Mouse (Mus musculus): ENCODE measurements around the gene Mgat4e. TPM values are rescaled to one million over a fixed set of nuclear protein-coding genes. Genes with fewer than 3 reads are reported as not detected.

Mgat4e gene
- polyA plus RNA-seq, 1 experiment from 2014 or later, result not detected

- H3K4me2 ChIP-seq (ENCODE audit: low read depth, low read length, severe bottlenecking), result no peak overlapping the region
- H3K27me3 ChIP-seq (ENCODE audit: control insufficient read depth, insufficient read depth, low read length), result peaks cover 8% of the 10 kb centered on the region; the same call in 1 of the 2 replicates
- no peak overlapping the region for H3K27ac ChIP-seq (ENCODE audit: low read depth, low read length)
- peaks cover 13% of the 10 kb centered on the region; the same call in 1 of the 2 replicates for H3K4me1 ChIP-seq (replicated peaks; ENCODE audit: control insufficient read depth, insufficient read depth, low read length)
- WGBS, result 79% methylated on average over 2 of the region's 2 CpGs
- no peak overlapping the region for H3K9ac ChIP-seq (ENCODE audit: low read length)
- H3K9me3 ChIP-seq (ENCODE audit: control insufficient read depth, low read length), result no peaks in the 10 kb centered on the region
- DNase-seq (ENCODE audit: low spot score) (no peak), ATAC-seq (replicated peaks; ENCODE audit: low FRiP score) (no peak)
- H3K36me3 ChIP-seq (ENCODE audit: control insufficient read depth, insufficient read depth, low read length), result no peaks in the 10 kb centered on the region
- no peak overlapping the region for H3K4me3 ChIP-seq (ENCODE audit: low read depth, low read length)
Observed at GRCm38 (mm10) chr1:134515891-134516290, 33.6 kb downstream of the Mgat4e start.

GRCm38 (mm10) chr1:134513876-134514590 lies 35.4 kb downstream of the Mgat4e start:
- Histone ChIP-seq H3K9me3 (ENCODE audit: control insufficient read depth, low read length) (no peaks in the 10 kb centered on the region), H3K4me3 (ENCODE audit: low read depth, low read length) (peak overlapping the region; percentile 33), H3K27ac (ENCODE audit: low read depth, low read length) (no peak overlapping the region), H3K36me3 (ENCODE audit: control insufficient read depth, insufficient read depth, low read length) (no peaks in the 10 kb centered on the region), H3K27me3 (ENCODE audit: control insufficient read depth, insufficient read depth, low read length) (peaks cover 8% of the 10 kb centered on the region; the same call in 1 of the 2 replicates), H3K9ac (ENCODE audit: low read length) (no peak overlapping the region), H3K4me2 (ENCODE audit: low read depth, low read length, severe bottlenecking) (peak overlapping the region; percentile 66; the same call in 1 of the 2 replicates), H3K4me1 (replicated peaks; ENCODE audit: control insufficient read depth, insufficient read depth, low read length) (peaks cover 13% of the 10 kb centered on the region; the same call in 1 of the 2 replicates)
- ATAC-seq (replicated peaks; ENCODE audit: low FRiP score) (no peak), DNase-seq (ENCODE audit: low spot score) (no peak)
- 44% methylated on average over 16 of the region's 16 CpGs for WGBS

DNA sequence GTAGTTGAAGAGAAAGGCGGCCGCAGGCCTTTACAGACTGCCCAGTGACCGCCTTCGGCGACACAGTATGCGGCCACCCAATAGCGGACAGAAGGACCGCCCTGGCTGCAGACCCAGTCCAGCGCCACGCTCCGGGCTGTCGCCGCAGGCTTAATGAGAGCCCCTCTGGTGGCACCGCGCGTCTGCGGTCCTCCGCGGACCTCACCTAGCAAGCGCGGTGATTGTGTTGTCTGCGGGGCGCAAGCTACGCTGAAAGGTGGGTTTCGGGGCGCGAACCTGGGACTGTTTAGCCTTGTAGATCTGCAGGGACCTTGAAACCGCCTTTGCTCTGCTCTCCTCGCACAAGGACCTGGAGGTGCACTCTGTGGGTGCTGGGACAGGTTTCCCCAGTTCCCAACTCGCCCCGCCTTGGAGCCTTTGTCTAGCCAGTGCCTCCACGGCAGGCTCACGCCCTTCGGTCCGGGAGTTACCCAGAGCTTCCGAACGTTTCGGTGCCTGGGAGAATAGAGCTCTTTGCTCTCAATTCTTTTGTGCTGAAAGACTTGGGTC lies 36.1 kb downstream of the Mgat4e start:
- DNase-seq (ENCODE audit: low spot score) (peak; percentile 67), ATAC-seq (replicated peaks; ENCODE audit: low FRiP score) (no peak)
- Histone ChIP-seq H3K4me2 (ENCODE audit: low read depth, low read length, severe bottlenecking) (peak overlapping the region; percentile 66), H3K9me3 (ENCODE audit: control insufficient read depth, low read length) (no peaks in the 10 kb centered on the region), H3K36me3 (ENCODE audit: control insufficient read depth, insufficient read depth, low read length) (no peaks in the 10 kb centered on the region), H3K4me1 (replicated peaks; ENCODE audit: control insufficient read depth, insufficient read depth, low read length) (peaks cover 13% of the 10 kb centered on the region; the same call in 1 of the 2 replicates), H3K27me3 (ENCODE audit: control insufficient read depth, insufficient read depth, low read length) (peaks cover 8% of the 10 kb centered on the region; the same call in 1 of the 2 replicates), H3K9ac (ENCODE audit: low read length) (peak overlapping the region; percentile 47), H3K27ac (ENCODE audit: low read depth, low read length) (no peak overlapping the region), H3K4me3 (ENCODE audit: low read depth, low read length) (peak overlapping the region; percentile 33)
- under 1% methylated on average over 38 of the region's 38 CpGs for WGBS

- Histone ChIP-seq H3K36me3 (ENCODE audit: control insufficient read depth, insufficient read depth, low read length) (no peaks in the 10 kb centered on the region), H3K4me1 (replicated peaks; ENCODE audit: control insufficient read depth, insufficient read depth, low read length) (peaks cover 13% of the 10 kb centered on the region; the same call in 1 of the 2 replicates), H3K9ac (ENCODE audit: low read length) (no peak overlapping the region), H3K27me3 (ENCODE audit: control insufficient read depth, insufficient read depth, low read length) (peaks cover 8% of the 10 kb centered on the region; the same call in 1 of the 2 replicates), H3K9me3 (ENCODE audit: control insufficient read depth, low read length) (no peaks in the 10 kb centered on the region), H3K4me2 (ENCODE audit: low read depth, low read length, severe bottlenecking) (no peak overlapping the region), H3K4me3 (ENCODE audit: low read depth, low read length) (no peak overlapping the region), H3K27ac (ENCODE audit: low read depth, low read length) (no peak overlapping the region)
- ATAC-seq (replicated peaks; ENCODE audit: low FRiP score) (no peak), DNase-seq (ENCODE audit: low spot score) (no peak)
- whole genome bisulfite sequencing, result 62% methylated on average over 6 of the region's 6 CpGs
Observed at GRCm38 (mm10) chr1:134512584-134512983, 36.9 kb downstream of the Mgat4e start.

GRCm38 (mm10) chr1:134512183-134512582 lies 37.3 kb downstream of the Mgat4e start:
- Histone ChIP-seq H3K4me2 (ENCODE audit: low read depth, low read length, severe bottlenecking) (no peak overlapping the region), H3K4me1 (replicated peaks; ENCODE audit: control insufficient read depth, insufficient read depth, low read length) (peaks cover 13% of the 10 kb centered on the region; the same call in 1 of the 2 replicates), H3K27ac (ENCODE audit: low read depth, low read length) (no peak overlapping the region), H3K27me3 (ENCODE audit: control insufficient read depth, insufficient read depth, low read length) (peaks cover 8% of the 10 kb centered on the region; the same call in 1 of the 2 replicates), H3K4me3 (ENCODE audit: low read depth, low read length) (no peak overlapping the region), H3K9me3 (ENCODE audit: control insufficient read depth, low read length) (no peaks in the 10 kb centered on the region), H3K36me3 (ENCODE audit: control insufficient read depth, insufficient read depth, low read length) (no peaks in the 10 kb centered on the region), H3K9ac (ENCODE audit: low read length) (no peak overlapping the region)
- 55% methylated on average over 4 of the region's 4 CpGs for WGBS
- no peak for ATAC-seq (replicated peaks; ENCODE audit: low FRiP score)
- no peak for DNase-seq (ENCODE audit: low spot score)

GRCm38 (mm10) chr1:134510018-134510417 lies 39.5 kb downstream of the Mgat4e start:
- DNase-seq (ENCODE audit: low spot score), result no peak
- Histone ChIP-seq H3K27ac (ENCODE audit: low read depth, low read length) (no peak overlapping the region), H3K27me3 (ENCODE audit: control insufficient read depth, insufficient read depth, low read length) (peaks cover 8% of the 10 kb centered on the region; the same call in 1 of the 2 replicates), H3K4me1 (replicated peaks; ENCODE audit: control insufficient read depth, insufficient read depth, low read length) (peaks cover 9% of the 10 kb centered on the region; the same call in 1 of the 2 replicates), H3K36me3 (ENCODE audit: control insufficient read depth, insufficient read depth, low read length) (peaks cover 3% of the 10 kb centered on the region; the same call in 1 of the 2 replicates), H3K9ac (ENCODE audit: low read length) (no peak overlapping the region), H3K4me3 (ENCODE audit: low read depth, low read length) (no peak overlapping the region), H3K9me3 (ENCODE audit: control insufficient read depth, low read length) (no peaks in the 10 kb centered on the region), H3K4me2 (ENCODE audit: low read depth, low read length, severe bottlenecking) (no peak overlapping the region)
- WGBS, result 62% methylated on average over 7 of the region's 7 CpGs
- no peak for ATAC-seq (replicated peaks; ENCODE audit: low FRiP score)

- no peaks in the 10 kb centered on the region for H3K27me3 ChIP-seq (ENCODE audit: control insufficient read depth, insufficient read depth, low read length)
- no peaks in the 10 kb centered on the region for H3K9me3 ChIP-seq (ENCODE audit: control insufficient read depth, low read length)
- no peak overlapping the region for H3K4me3 ChIP-seq (ENCODE audit: low read depth, low read length)
- peaks cover 3% of the 10 kb centered on the region; the same call in 1 of the 2 replicates for H3K36me3 ChIP-seq (ENCODE audit: control insufficient read depth, insufficient read depth, low read length)
- H3K4me2 ChIP-seq (ENCODE audit: low read depth, low read length, severe bottlenecking), result no peak overlapping the region
- 91% methylated on average over 8 of the region's 8 CpGs for WGBS
- ATAC-seq (replicated peaks; ENCODE audit: low FRiP score), result no peak
- DNase-seq (ENCODE audit: low spot score), result no peak
- H3K4me1 ChIP-seq (replicated peaks; ENCODE audit: control insufficient read depth, insufficient read depth, low read length), result no peaks in the 10 kb centered on the region
- H3K9ac ChIP-seq (ENCODE audit: low read length), result no peak overlapping the region
- no peak overlapping the region for H3K27ac ChIP-seq (ENCODE audit: low read depth, low read length)
Observed at GRCm38 (mm10) chr1:134506201-134506600, 43.3 kb downstream of the Mgat4e start.

DNA sequence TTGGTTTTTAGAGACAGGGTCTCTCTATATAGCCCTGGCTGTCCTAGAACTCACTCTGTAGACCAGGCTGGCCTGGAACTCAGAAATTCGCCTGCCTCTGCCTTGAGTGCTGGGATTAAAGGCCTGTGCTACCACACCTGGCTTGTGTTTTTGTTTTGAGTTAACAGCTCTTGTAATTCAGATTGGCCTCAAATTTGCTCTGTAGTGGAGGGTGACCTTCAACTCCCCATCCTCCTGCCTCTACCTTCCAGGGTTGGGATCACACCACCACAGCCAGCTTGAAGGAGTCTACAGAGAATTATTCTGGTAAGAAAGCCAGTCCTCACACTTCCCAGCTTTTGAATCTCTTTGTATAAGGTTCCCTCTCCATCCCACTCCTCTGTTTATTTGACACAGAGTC lies 48.6 kb downstream of the Mgat4e start:
- WGBS, result 88% methylated on average over 1 of the region's 1 CpGs
- H3K4me2 ChIP-seq (ENCODE audit: low read depth, low read length, severe bottlenecking), result no peak overlapping the region

More for the DNA sequence above, 48.6 kb downstream of the Mgat4e start:
- Histone ChIP-seq H3K27me3 (ENCODE audit: control insufficient read depth, insufficient read depth, low read length) (no peaks in the 10 kb centered on the region), H3K4me1 (replicated peaks; ENCODE audit: control insufficient read depth, insufficient read depth, low read length) (no peaks in the 10 kb centered on the region), H3K9me3 (ENCODE audit: control insufficient read depth, low read length) (no peaks in the 10 kb centered on the region), H3K9ac (ENCODE audit: low read length) (no peak overlapping the region), H3K4me3 (ENCODE audit: low read depth, low read length) (no peak overlapping the region), H3K36me3 (ENCODE audit: control insufficient read depth, insufficient read depth, low read length) (no peaks in the 10 kb centered on the region; the same call in 1 of the 2 replicates), H3K27ac (ENCODE audit: low read depth, low read length) (no peak overlapping the region)
- ATAC-seq (replicated peaks; ENCODE audit: low FRiP score), result no peak
- no peak for DNase-seq (ENCODE audit: low spot score)
